Mouse (Mus musculus) left cerebral cortex, adult 2 months (tissue): ENCODE results near the gene Tcf23. TPM values are rescaled to one million over a fixed set of nuclear protein-coding genes. Genes with fewer than 3 reads are reported as not detected.
A peak's percentile ranks its signal among the peaks of the same experiment; 100 is the strongest.

Source experiments
- DNase-seq, 2 experiments: peaks; one replicate each; pipeline ENCODE4 v3.0.0; 2021 to 2022; ENCODE audit warnings: low spot score in 2 of 2, mixed read lengths in 1 of 2; ENCODE audit errors: extremely low spot score in 1 of 2
- H3K27ac ChIP-seq: fragments of 200-600 bp; 2 replicates; pipeline ENCODE4 v1.8.1; 2022
- H3K4me3 ChIP-seq: fragments of 200-600 bp; 2 replicates; pipeline ENCODE4 v1.8.1; 2022
- CTCF ChIP-seq: fragments of 200-600 bp; IDR thresholded peaks from 2 replicates; pipeline ENCODE4 v1.8.1; 2022; ENCODE audit warnings: antibody characterized with exemption, mild to moderate bottlenecking, moderate library complexity
- intact Hi-C: fragments of 180-260 bp; cut with DNase I; formaldehyde crosslinking; loops from one replicate; pipeline ENCODE4 v1.15.1; 2025
- total RNA-seq, 2 experiments: library from RNA; stranded (reverse); gene quantifications; 2 replicates each; pipeline ENCODE4 v1.2.3; 2021

The Tcf23 gene
- total RNA-seq, 2 experiments from 2014 or later: 0.12 to 0.23 TPM

DNA sequence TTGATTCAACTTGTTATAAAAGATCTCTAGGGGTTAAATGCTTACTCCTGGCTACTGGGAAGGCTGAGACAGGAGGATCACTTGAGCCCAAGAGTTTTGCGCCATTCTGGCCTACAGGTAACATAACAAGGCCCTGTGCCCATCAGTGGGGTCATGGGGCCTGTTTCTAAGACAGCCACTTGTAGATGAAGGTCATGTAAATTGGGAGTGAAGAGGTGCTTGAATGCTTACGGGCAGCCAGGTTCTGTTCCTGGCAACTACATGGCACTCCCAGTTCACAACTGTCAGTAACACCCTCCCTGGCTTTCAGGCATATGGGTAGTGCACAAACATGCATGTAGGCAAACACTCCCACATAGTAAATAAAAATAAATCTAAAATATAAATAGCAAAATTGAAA lies 17.5 kb upstream of the Tcf23 start:
- Histone ChIP-seq H3K4me3 (peak overlapping the region; percentile 77), H3K27ac (peak overlapping the region; percentile 3; the same call in 1 of the 2 replicates)
- intact Hi-C loops: no loop called here
- TF ChIP-seq CTCF: no peak
- DNase-seq: no peak

DNA sequence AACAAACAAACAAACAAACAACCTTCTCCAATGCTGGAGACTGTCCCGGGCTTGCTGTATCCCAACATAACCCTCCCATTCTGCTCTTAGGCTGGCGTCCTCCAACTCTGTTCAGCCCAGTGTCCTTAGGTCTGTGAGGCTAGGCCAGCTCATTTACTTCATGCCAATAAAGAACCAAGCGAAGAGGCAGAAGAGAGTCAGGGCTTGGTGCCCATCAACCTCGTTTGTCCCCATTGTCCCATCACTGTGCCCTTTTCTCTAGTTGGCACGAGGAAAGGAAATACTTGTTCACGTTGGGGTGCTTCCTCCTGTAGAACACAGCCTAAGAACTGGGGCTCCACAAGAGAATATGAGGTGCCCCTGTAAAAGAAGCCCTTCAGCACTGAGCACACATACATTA lies 16.8 kb upstream of the Tcf23 start:
- no peak for DNase-seq
- Histone ChIP-seq H3K27ac (peak overlapping the region; percentile 19; the same call in 1 of the 2 replicates), H3K4me3 (no peak overlapping the region)
- intact Hi-C loops: no loop called here
- TF ChIP-seq CTCF: no peak

DNA sequence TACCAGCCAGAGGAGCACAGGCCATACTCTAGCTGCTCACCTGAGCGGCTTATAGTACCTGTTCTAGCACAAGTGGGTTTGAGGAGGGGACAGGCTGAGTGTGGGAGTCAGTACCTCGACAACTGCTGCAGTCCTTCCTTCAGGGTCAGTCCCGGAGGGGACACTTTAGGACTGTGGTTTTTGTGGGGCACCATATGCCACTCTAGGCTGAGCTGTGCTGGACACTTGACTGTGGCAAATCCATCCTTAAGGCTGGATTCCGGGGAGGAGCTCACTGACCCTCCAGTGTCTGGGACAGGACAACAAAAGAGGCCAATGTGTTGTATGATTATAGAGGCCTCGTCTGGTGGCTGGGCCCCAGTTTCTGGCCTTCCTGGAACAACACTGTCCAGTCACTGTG lies 15.9 kb upstream of the Tcf23 start:
- peak overlapping the region; percentile 19; the same call in 1 of the 2 replicates for H3K27ac ChIP-seq
- intact Hi-C loops: no loop called here
- no peak for TF ChIP-seq CTCF
- no peak overlapping the region for H3K4me3 ChIP-seq
- DNase-seq: no peak

DNA sequence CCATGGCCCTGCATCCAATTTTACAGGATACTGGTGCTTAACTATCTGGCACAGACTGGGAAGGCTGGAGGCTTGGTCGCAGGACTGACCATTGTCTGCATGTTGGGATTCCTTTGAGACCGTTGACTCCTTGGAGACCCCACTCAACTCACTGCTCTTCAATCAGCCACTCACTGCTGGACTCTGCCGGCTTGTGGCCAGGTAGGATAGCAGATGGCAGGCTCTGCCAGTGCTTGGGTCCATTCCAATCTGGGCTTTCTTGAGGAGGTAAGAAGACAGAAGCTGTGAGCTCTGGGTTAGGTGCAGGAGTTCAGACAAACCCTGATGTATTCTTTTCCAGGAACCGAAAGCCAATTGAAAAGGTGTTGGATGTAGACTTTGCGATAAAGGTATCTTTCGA lies 14.4 kb upstream of the Tcf23 start:
- H3K4me3 ChIP-seq: no peak overlapping the region
- H3K27ac ChIP-seq: no peak overlapping the region
- TF ChIP-seq CTCF: no peak
- no peak for DNase-seq
- intact Hi-C loops: no loop called here

DNA sequence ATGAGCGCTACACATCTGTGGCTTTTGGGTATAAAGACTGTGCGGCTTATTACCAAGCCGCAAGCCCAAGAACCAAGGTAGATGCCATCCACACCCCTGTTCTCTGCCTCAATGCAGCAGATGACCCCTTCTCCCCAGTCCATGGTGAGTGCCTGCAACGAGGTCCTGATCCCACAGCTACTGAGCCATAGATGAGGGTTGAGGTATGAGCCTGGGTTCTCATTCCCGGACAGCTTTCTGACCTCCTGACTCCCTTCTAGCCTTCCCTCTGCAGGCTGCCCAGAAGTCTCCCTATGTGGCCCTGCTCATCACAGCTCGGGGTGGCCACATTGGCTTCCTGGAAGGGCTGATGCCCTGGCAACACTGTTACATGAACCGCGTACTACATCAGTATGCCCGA lies 13.9 kb upstream of the Tcf23 start:
- no peak overlapping the region for H3K4me3 ChIP-seq
- DNase-seq: no peak
- H3K27ac ChIP-seq: no peak overlapping the region
- no peak for TF ChIP-seq CTCF
- intact Hi-C loops: no loop called here

DNA sequence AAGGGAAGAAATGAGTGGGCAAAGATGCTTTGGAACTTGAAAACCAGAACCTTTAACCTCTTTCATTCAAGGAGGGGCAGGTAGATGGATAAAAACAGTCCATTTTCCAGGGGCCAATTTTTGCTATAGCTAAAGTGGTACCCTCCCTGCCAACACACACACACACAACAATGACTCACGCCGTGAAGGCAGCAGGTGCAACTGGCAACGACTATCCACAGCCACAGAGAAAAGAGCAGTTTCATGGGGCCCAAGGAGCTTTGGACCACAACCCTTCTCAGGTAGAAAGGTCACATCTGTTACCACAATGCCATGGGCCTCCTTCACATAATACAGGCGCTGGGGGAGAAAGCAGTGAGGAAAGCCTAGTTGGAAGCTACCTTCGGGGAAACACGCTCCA lies 12.7 kb upstream of the Tcf23 start:
- intact Hi-C loops: no loop called here

DNA sequence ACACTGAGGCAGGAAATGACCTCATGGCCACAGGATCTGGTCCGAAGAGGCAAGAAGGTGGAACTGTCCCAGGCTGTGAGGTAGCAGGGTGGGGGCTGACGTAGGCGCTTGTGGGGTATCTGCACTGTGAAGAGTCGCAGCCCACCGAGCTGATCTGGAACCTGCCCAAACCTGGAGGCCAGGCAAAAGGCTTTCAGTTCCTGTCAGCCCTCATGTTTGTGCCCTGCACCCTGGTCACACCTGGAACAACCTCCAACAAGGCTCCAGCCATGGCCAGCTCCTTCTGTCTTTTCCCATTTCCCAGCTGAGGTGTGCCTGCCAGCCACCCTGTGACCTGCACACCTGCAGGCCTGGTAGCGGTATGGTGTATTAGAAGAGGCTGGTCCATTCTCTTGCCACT lies 10.6 kb upstream of the Tcf23 start:
- Histone ChIP-seq H3K4me3 (no peak overlapping the region; the same call in 1 of the 2 replicates), H3K27ac (no peak overlapping the region)
- intact Hi-C loops: no loop called here
- no peak for TF ChIP-seq CTCF
- DNase-seq: no peak

More for the DNA sequence above, 12.7 kb upstream of the Tcf23 start:
- no peak overlapping the region for H3K27ac ChIP-seq
- TF ChIP-seq CTCF: no peak
- no peak for DNase-seq
- H3K4me3 ChIP-seq: no peak overlapping the region

DNA sequence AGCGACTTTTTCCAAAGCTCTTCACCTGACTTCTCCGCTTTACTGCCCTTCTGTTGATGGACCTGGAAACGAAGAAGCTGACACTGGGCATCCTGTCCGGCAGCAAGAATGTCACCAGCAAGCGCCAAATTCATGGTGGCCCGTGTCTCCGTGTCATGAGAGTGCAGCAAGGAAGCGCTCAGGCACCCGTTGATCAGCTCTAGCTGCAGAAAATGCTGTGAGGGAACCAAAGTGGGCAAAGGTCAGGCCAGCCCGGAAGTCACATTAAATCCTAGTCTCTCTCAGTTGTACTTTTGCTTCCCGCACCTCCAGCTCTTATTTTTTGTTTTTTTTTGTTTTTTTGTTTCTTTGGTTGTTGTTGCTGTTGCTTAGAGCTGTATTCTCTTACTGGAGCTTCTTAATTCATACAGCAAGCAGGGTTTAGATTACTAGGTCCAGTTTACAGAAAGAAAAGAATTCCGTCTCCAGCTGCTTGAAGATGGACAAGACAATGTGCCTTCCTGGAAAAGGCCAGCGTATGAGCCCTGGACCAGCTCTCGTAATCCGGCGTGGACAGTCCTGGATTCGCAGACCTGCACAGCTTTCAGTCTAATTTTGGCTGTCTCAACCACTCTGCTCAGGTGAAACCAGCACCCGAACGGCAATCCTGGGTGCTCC lies 9.1 kb upstream of the Tcf23 start:
- Histone ChIP-seq H3K27ac (peak overlapping the region; percentile 93), H3K4me3 (peak overlapping the region; percentile 97)
- DNase-seq: no peak
- no peak for TF ChIP-seq CTCF
- intact Hi-C loops: no loop called here

DNA sequence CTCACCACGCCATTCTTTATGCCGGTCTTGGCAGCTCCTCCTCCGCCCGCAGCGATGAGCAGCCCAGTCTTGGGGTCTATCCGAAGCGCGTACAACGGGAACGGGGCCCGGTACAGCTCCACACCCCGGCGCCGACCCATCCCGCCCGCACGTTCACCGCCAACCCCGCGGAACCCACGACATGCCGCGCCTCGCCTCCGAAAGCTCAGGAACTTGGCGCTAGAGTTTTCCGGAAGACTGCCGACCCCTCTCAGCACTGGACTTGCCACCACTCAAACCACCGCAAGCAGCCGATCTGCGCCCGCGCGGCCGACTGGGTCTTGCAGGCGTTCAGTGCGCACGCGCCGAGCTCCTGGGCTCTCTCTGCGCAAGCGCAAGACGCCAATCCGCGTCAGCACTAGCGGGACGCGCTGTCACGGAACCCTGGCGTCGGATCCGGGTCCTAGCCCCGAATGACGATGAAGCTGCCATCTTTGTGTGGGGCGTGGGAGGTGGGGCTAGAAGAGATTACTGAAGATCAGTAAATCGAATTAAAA lies 8.4 kb upstream of the Tcf23 start, which contains the start of gene Preb:
Gene Preb, minus strand, starts transcription at position 396 of the 536 bp plus-strand sequence.
- TF ChIP-seq CTCF: peak; percentile 14; the same call in 1 of the 2 replicates
- Histone ChIP-seq H3K4me3 (peak within 1 kb of the TSS; percentile 97), H3K27ac (peak within 1 kb of the TSS; percentile 93)
- intact Hi-C loops: loop anchor here (2.0 kb wide), 1 partner anchor 89 kb away; the partner anchor contains the start of genes Atraid and Slc5a6
- peak; percentile 99 to 100 for DNase-seq

DNA sequence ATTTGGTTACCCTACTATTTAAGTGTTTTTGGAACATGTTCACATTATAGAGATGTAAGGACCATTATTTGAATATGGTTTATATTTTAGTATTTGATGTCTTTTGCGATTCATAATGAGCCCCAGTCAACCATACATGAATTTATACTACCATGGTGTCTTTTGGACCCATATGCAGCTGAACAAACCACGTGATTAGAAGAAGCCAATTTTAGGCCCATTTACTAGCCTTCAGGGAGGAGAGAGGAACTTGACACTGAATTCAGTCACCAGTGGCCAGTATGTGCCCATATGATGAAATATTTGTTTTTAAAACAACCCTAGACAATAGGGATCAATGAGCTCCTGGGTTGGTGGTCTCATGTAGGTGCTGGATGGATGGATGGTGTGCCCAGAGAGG lies 7.6 kb upstream of the Tcf23 start:
- peak overlapping the region; percentile 74 for H3K27ac ChIP-seq
- no peak for TF ChIP-seq CTCF
- intact Hi-C loops: loop anchor here (2.0 kb wide), 1 partner anchor 88 kb away; the partner anchor contains the start of genes Atraid and Slc5a6
- DNase-seq: no peak
- no peak overlapping the region; the same call in 1 of the 2 replicates for H3K4me3 ChIP-seq

DNA sequence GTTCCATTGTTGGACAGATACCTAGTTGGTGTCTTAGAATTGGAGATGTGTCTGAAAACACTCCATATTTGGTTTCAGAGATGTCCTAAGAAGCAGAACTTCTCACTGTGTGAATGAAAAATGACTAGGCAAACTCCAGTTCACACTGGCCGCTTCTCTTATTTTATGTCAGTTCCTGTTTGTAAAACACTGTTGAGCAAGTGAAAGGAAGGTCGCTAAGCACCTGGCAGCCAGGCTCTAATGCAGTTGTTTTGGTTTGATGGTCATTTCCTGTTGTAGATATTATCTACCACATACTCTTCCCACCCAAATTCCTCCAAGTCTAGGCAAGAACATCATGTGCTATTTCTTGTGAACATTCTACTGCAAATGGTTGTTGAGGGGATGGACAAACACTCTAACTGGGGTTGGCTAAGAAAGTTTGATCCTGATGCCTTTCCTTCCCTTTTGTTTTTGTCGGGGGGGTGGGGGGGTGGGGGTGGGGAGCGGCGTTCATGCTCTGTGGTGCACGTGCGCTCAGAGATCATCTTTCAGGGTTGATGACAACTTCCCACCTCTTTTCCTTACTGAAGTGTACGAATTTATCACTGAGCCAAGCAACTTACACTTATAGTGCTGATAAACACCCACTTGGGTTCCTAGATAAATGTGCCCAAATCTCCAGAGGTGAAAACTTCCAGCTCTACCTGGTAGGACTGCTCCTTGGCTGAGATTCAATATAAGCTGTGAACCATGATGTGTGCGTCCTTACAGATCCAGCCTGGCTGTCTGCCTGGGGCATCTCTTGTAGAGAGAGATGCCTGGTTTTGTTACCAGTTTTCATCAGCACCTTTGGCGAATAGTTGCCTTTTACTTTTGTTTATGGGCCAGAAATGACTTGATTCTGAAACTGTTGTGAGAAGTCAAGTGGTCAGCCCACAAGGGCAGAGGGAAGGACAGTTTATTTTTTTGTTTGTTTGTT lies 6.6 kb upstream of the Tcf23 start:
- DNase-seq: no peak
- intact Hi-C loops: loop anchor here (2.0 kb wide), 1 partner anchor 87 kb away; the partner anchor contains the start of genes Atraid and Slc5a6
- TF ChIP-seq CTCF: no peak
- Histone ChIP-seq H3K27ac (no peak overlapping the region), H3K4me3 (no peak overlapping the region)

DNA sequence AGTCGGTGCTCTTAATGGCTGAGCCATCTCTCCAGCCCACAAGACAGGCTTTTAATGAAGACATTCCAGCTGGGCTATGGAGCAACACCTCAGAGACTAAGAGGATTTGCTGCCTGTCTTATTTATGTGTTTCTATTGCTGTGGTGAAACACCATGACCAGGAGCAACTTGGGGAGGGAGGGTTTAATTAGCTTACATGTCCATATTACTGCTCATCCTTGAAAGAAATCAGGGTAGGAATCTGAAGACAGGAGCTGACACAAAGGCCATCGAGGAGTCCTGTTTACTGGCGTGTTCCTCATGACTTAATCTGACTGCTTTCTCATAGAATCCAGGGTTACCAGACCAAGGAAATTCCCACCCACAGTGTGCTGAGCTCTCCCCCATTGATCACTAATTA lies 4.5 kb upstream of the Tcf23 start:
- DNase-seq: no peak
- Histone ChIP-seq H3K27ac (no peak overlapping the region), H3K4me3 (no peak overlapping the region)
- no peak for TF ChIP-seq CTCF
- intact Hi-C loops: no loop called here
